Mouse (Mus musculus) layer of hippocampus, postnatal 25 days (tissue): ENCODE results near the gene Aipl1. TPM values are rescaled to one million over a fixed set of nuclear protein-coding genes. Genes with fewer than 3 reads are reported as not detected.

Experiments
- DNase-seq, 2 experiments: peaks; one replicate each; pipeline ENCODE4 v3.0.0; 2022; ENCODE audit warnings: mixed read lengths in 2 of 2, low spot score in 1 of 2; ENCODE audit errors: extremely low spot score in 1 of 2
- total RNA-seq, 2 experiments: library from RNA; stranded (reverse); gene quantifications; 2 replicates each; pipeline ENCODE4 v1.2.3; 2021

Aipl1 gene
- total RNA-seq, 2 experiments from 2014 or later, result not detected

- DNase-seq, result no peak
Observed at GRCm38 (mm10) chr11:71985101-71985711, 52.1 kb downstream of the Aipl1 start.

DNA sequence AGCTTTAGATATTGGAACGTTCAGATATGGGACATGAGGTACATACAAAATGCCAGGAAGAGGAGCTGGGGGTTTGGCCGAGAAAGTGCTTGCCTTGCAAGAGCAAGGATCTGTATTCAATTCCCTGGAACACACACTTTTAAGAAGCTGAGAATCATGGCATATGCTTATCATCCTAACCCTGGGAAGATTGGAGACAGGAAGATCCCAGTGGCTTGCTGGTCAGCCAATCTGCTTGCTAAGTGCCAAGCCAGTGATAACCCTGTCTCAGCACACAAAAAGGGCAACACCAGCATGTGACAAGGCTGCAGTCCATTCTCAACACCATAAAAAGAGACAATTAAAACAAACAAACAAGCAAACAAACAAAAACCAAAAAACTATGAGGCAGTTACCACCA lies 53.2 kb downstream of the Aipl1 start:
- no peak for DNase-seq

Other genes starting within 250 kb of the Aipl1 start
- under 1 TPM; 0.40 to 0.89 TPM for gene Pimreg, start 4.5 kb upstream of the Aipl1 start, total RNA-seq
- 10 to 100 TPM; 25.0 to 27.9 TPM for gene Pitpnm3, start 98.3 kb upstream of the Aipl1 start, total RNA-seq
- 10 to 100 TPM in 1 of 2 experiments, 1 to 10 TPM in 1; 8.2 to 12.9 TPM for gene Gm43951, start 169.3 kb upstream of the Aipl1 start, total RNA-seq
- 10 to 100 TPM; 21.1 to 27.1 TPM for gene 4933427D14Rik, start 169.9 kb upstream of the Aipl1 start, total RNA-seq
- 10 to 100 TPM; 31.8 to 36.8 TPM for gene Txndc17, start 170.0 kb upstream of the Aipl1 start, total RNA-seq
- gene Med31, start 178.1 kb upstream of the Aipl1 start, total RNA-seq, result 10 to 100 TPM; 14.5 to 16.4 TPM
- gene Slc13a5, start 229.7 kb upstream of the Aipl1 start, total RNA-seq, result 10 to 100 TPM in 1 of 2 experiments, 1 to 10 TPM in 1; 9.9 to 12.2 TPM